Mouse (Mus musculus) MEL (cell line): ENCODE measurements around the gene Bbs7. TPM values are rescaled to one million over a fixed set of nuclear protein-coding genes. Genes with fewer than 3 reads are reported as not detected.

Experiments
- DNase-seq: peaks from one replicate; pipeline ENCODE4 v3.0.0; 2011; ENCODE audit warnings: low read depth, low spot score
- H3K27ac ChIP-seq: 2 replicates; pipeline ENCODE4 v1.5.1; 2012; ENCODE audit warnings: low read depth, mild to moderate bottlenecking, control low read depth, low read length, moderate library complexity; ENCODE audit not compliant: control insufficient read depth
- H3K27me3 ChIP-seq, 2 experiments: fragments of 150-350 bp in 1 of 2; sonication (generic) in 1 of 2; 2 replicates each; pipeline ENCODE4 v1.6.1; 2012; ENCODE audit warnings: low read length in 2 of 2, mild to moderate bottlenecking in 2 of 2, improper control_type of control experiment in 1 of 2, moderate library complexity in 1 of 2; ENCODE audit not compliant: insufficient read depth in 2 of 2, control insufficient read depth in 1 of 2
- H3K36me3 ChIP-seq, 2 experiments: 2 replicates each; pipeline ENCODE4 v1.6.1; 2012 to 2014; ENCODE audit warnings: low read length in 2 of 2, improper control_type of control experiment in 1 of 2, inconsistent platforms in 1 of 2, mild to moderate bottlenecking in 1 of 2; ENCODE audit not compliant: insufficient read depth in 2 of 2, control insufficient read depth in 1 of 2
- H3K4me1 ChIP-seq, 2 experiments: fragments of 150-350 bp in 1 of 2; sonication (generic) in 1 of 2; 2 replicates each; pipeline ENCODE4 v1.6.1; 2012; ENCODE audit warnings: low read length in 2 of 2, improper control_type of control experiment in 1 of 2, mild to moderate bottlenecking in 1 of 2; ENCODE audit not compliant: insufficient read depth in 2 of 2, control insufficient read depth in 1 of 2
- H3K4me3 ChIP-seq, 2 experiments: fragments of 150-350 bp in 1 of 2; sonication (generic) in 1 of 2; 2 replicates each; pipeline ENCODE4 v1.5.1; 2012; ENCODE audit warnings: low read depth in 2 of 2, low read length in 2 of 2, mild to moderate bottlenecking in 2 of 2, moderate library complexity in 2 of 2, control low read depth in 1 of 2, improper control_type of control experiment in 1 of 2; ENCODE audit not compliant: control insufficient read depth in 1 of 2, insufficient read depth in 1 of 2
- H3K79me2 ChIP-seq: 2 replicates; pipeline ENCODE4 v1.6.1; 2012; ENCODE audit warnings: mild to moderate bottlenecking, low read length, moderate library complexity; ENCODE audit not compliant: control insufficient read depth, poor library complexity, insufficient read depth
- H3K9ac ChIP-seq: 2 replicates; pipeline ENCODE4 v1.6.1; 2012; ENCODE audit warnings: low read depth, mild to moderate bottlenecking, control low read depth, low read length, moderate library complexity; ENCODE audit not compliant: control insufficient read depth, poor library complexity, severe bottlenecking
- H3K9me3 ChIP-seq: fragments of 150-350 bp; sonication (generic); replicated peaks from 2 replicates; pipeline ENCODE4 v1.6.1; 2012; ENCODE audit warnings: mild to moderate bottlenecking, low read length, improper control_type of control experiment, moderate library complexity; ENCODE audit not compliant: insufficient read depth
- BHLHE40 ChIP-seq: IDR thresholded peaks from 2 replicates; pipeline ENCODE4 v1.6.1; 2012; ENCODE audit warnings: low read depth, mild to moderate bottlenecking, inconsistent platforms, low read length, improper control_type of control experiment, borderline replicate concordance
- CHD2 ChIP-seq: IDR thresholded peaks from 2 replicates; pipeline ENCODE4 v1.6.1; 2011; ENCODE audit warnings: low read length, improper control_type of control experiment
- E2F4 ChIP-seq: IDR thresholded peaks from 2 replicates; pipeline ENCODE4 v1.6.1; 2011; ENCODE audit warnings: low read depth, low read length, improper control_type of control experiment, borderline replicate concordance
- ELF1 ChIP-seq: IDR thresholded peaks from 2 replicates; pipeline ENCODE4 v1.6.1; 2014; ENCODE audit warnings: low read depth, mild to moderate bottlenecking, inconsistent platforms, low read length, improper control_type of control experiment, moderate library complexity
- ETS1 ChIP-seq: IDR thresholded peaks from 2 replicates; pipeline ENCODE4 v1.6.1; 2012; ENCODE audit warnings: low read depth, mild to moderate bottlenecking, inconsistent platforms, low read length, improper control_type of control experiment, moderate library complexity
- GABPA ChIP-seq: IDR thresholded peaks from 2 replicates; pipeline ENCODE4 v1.6.1; 2012; ENCODE audit warnings: low read depth, mild to moderate bottlenecking, inconsistent platforms, low read length, improper control_type of control experiment, moderate library complexity
- GATA1 ChIP-seq: IDR thresholded peaks from 2 replicates; pipeline ENCODE4 v1.6.1; 2011; ENCODE audit warnings: low read depth, low read length, improper control_type of control experiment
- HCFC1 ChIP-seq: IDR thresholded peaks from 2 replicates; pipeline ENCODE4 v1.6.1; 2012; ENCODE audit warnings: low read depth, mild to moderate bottlenecking, inconsistent platforms, low read length, improper control_type of control experiment, moderate library complexity
- JUND ChIP-seq: IDR thresholded peaks from 2 replicates; pipeline ENCODE4 v1.6.1; 2011; ENCODE audit warnings: low read depth, mild to moderate bottlenecking, improper control_type of control experiment, low read length
- MAFK ChIP-seq: IDR thresholded peaks from 2 replicates; pipeline ENCODE4 v1.6.1; 2011; ENCODE audit warnings: low read depth, mild to moderate bottlenecking, low read length, improper control_type of control experiment, borderline replicate concordance
- MAX ChIP-seq: IDR thresholded peaks from 2 replicates; pipeline ENCODE4 v1.6.1; 2011; ENCODE audit warnings: low read length, improper control_type of control experiment
- MEF2A ChIP-seq: IDR thresholded peaks from 2 replicates; pipeline ENCODE4 v1.6.1; 2014; ENCODE audit warnings: low read depth, mild to moderate bottlenecking, inconsistent platforms, low read length, improper control_type of control experiment; ENCODE audit not compliant: poor library complexity, insufficient replicate concordance, severe bottlenecking; ENCODE audit errors: extremely low read depth
- MYB ChIP-seq: IDR thresholded peaks from 2 replicates; pipeline ENCODE4 v1.6.1; 2011; ENCODE audit warnings: mild to moderate bottlenecking, low read depth, low read length, improper control_type of control experiment
- MYC ChIP-seq: IDR thresholded peaks from 2 replicates; pipeline ENCODE4 v1.6.1; 2011; ENCODE audit warnings: low read depth, mild to moderate bottlenecking, low read length, improper control_type of control experiment, moderate library complexity
- NRF1 ChIP-seq: IDR thresholded peaks from 2 replicates; pipeline ENCODE4 v1.6.1; 2014; ENCODE audit warnings: low read depth, mild to moderate bottlenecking, inconsistent platforms, low read length, improper control_type of control experiment, moderate library complexity; ENCODE audit not compliant: poor library complexity, insufficient read depth, severe bottlenecking
- POLR2AphosphoS5 ChIP-seq: IDR thresholded peaks from 2 replicates; pipeline ENCODE4 v1.6.1; 2012; ENCODE audit warnings: low read depth, borderline replicate concordance, mild to moderate bottlenecking, inconsistent platforms, low read length, moderate library complexity, mixed read lengths
- RAD21 ChIP-seq: IDR thresholded peaks from 2 replicates; pipeline ENCODE4 v1.6.1; 2011; ENCODE audit warnings: mild to moderate bottlenecking, low read depth, low read length, improper control_type of control experiment
- SMC3 ChIP-seq: IDR thresholded peaks from 2 replicates; pipeline ENCODE4 v1.6.1; 2011; ENCODE audit warnings: low read depth, low read length, improper control_type of control experiment
- TAL1 ChIP-seq: IDR thresholded peaks from 2 replicates; pipeline ENCODE4 v1.6.1; 2012; ENCODE audit warnings: mild to moderate bottlenecking, inconsistent platforms, low read length, moderate library complexity, mixed read lengths
- ZC3H11A ChIP-seq: IDR thresholded peaks from 2 replicates; pipeline ENCODE4 v1.6.1; 2012; ENCODE audit warnings: low read depth, mild to moderate bottlenecking, inconsistent platforms, low read length, improper control_type of control experiment
- ZKSCAN1 ChIP-seq: IDR thresholded peaks from 2 replicates; pipeline ENCODE4 v1.6.1; 2012; ENCODE audit warnings: low read depth, mild to moderate bottlenecking, inconsistent platforms, low read length, improper control_type of control experiment, moderate library complexity
- ZMIZ1 ChIP-seq: IDR thresholded peaks from 2 replicates; pipeline ENCODE4 v1.6.1; 2012; ENCODE audit warnings: low read depth, mild to moderate bottlenecking, inconsistent platforms, low read length, improper control_type of control experiment, moderate library complexity
- ZNF384 ChIP-seq: IDR thresholded peaks from 2 replicates; pipeline ENCODE4 v1.6.1; 2012; ENCODE audit warnings: low read depth, mild to moderate bottlenecking, inconsistent platforms, low read length, improper control_type of control experiment
- polyA plus RNA-seq, 2 experiments: library from polyadenylated mRNA; stranded (reverse) in 1 of 2; unstranded in 1 of 2; fragments of >175 nt in 1 of 2; fragments of >200 nt in 1 of 2; gene quantifications; 2 replicates each; pipeline versions ENCODE4 v1.2.1 to v1.2.4; 2012; ENCODE audit warnings: low replicate concordance in 2 of 2, low read depth in 1 of 2; ENCODE audit not compliant: insufficient read length in 2 of 2, insufficient read depth in 1 of 2, missing spikeins in 1 of 2
- total RNA-seq: library from RNA; depleted of rRNA; stranded (reverse); fragments of 300-350 nt; gene quantifications from 2 replicates; pipeline ENCODE4 v1.2.3, GENCODE M21; 2012

The Bbs7 gene
- total and polyA plus RNA-seq, 3 experiments = not detected

DNA sequence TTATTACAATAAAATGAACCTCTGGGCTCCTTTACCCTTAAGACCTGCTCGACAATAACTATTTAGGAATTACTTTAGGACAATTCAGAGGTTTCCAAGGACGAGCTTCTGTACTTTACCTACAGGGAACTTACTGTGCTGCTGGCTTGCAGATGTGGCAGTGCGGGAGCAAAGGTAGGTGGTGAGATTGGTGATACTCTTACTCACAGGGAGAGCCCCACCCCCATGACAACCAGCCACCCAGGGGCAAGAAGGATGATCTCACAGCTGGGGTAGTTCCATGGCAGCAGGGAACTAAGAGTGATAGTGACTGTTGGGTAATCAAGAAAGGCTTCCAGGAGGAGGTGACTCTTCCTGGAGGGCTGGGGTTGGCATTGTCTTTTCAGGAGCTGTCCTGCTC lies 30.1 kb upstream of the Bbs7 start:
- H3K36me3 ChIP-seq = no peaks in the 10 kb centered on the region
- no peak overlapping the region for H3K4me3 ChIP-seq
- no peak for DNase-seq
- H3K9me3 ChIP-seq = no peaks in the 10 kb centered on the region
- no peak overlapping the region for H3K9ac ChIP-seq
- no peak overlapping the region for H3K27ac ChIP-seq
- no peaks in the 10 kb centered on the region for H3K27me3 ChIP-seq
- TF ChIP-seq TAL1 (no peak), MYB (no peak), NRF1 (no peak), MAX (no peak)
- H3K4me1 ChIP-seq = no peaks in the 10 kb centered on the region
- no peaks in the 10 kb centered on the region for H3K79me2 ChIP-seq

DNA sequence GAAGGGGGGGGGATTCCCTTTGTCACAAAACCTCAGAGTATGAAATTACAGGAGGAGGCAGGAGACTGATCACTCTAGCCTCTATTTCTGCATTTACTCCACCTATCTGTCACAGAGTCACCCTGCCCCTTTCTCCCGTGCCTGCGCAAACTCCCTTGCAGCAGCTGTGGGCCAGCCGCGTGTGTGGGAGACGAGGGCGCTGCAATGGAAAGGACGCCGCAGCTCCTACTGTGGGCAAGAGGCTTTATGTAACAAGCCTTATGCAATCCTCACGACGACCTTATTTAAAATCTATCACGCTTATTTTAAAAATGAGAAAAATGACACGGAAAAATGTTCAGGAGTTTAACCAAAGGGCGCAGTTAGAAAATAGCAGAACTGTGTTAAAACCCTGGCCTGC lies 29.5 kb upstream of the Bbs7 start:
- Histone ChIP-seq H3K79me2 (no peaks in the 10 kb centered on the region), H3K4me3 (no peak overlapping the region), H3K27ac (no peak overlapping the region), H3K36me3 (no peaks in the 10 kb centered on the region), H3K27me3 (no peaks in the 10 kb centered on the region), H3K9ac (no peak overlapping the region), H3K4me1 (no peaks in the 10 kb centered on the region), H3K9me3 (no peaks in the 10 kb centered on the region)
- no peak for DNase-seq
- TF ChIP-seq POLR2AphosphoS5 (no peak), RAD21 (no peak), SMC3 (no peak), ZKSCAN1 (no peak), CHD2 (no peak), ELF1 (no peak), HCFC1 (no peak), ZNF384 (no peak), MEF2A (no peak), ETS1 (no peak), MYC (no peak), ZC3H11A (no peak), ZMIZ1 (no peak), BHLHE40 (no peak), MAX (no peak), JUND (no peak), E2F4 (no peak), GATA1 (no peak), MAFK (no peak), GABPA (no peak)
